Mouse (Mus musculus) embryonic facial prominence, embryonic 11.5 days (tissue): ENCODE data around the gene Otor. TPM values are rescaled to one million over a fixed set of nuclear protein-coding genes. Genes with fewer than 3 reads are reported as not detected.

ENCODE experiments used
- polyA plus RNA-seq: library from polyadenylated mRNA; unstranded; fragments of >200 nt; fragmentation: Nextera tagmentation; extraction: Ambion mirVana; gene quantifications from 2 replicates; pipeline ENCODE4 v1.2.1, GENCODE M21; 2014

The Otor gene
- polyA plus RNA-seq, 1 experiment from 2014 or later: 6.7 TPM

Other genes starting within 250 kb of the Otor start
- gene Kif16b, start 176.9 kb upstream of the Otor start, polyA plus RNA-seq: 8.8 and 10.4 TPM in 2 replicates
- gene Snrpb2, start 15.4 kb upstream of the Otor start, polyA plus RNA-seq: 129 and 165 TPM in 2 replicates